Mouse (Mus musculus): Measurements from ENCODE around the gene Abhd6. TPM values are rescaled to one million over a fixed set of nuclear protein-coding genes. Genes with fewer than 3 reads are reported as not detected.
"Not testable (repeated sequence)": the region's sequence is repeated elsewhere in the genome, so short reads cannot be mapped to it uniquely, and the experiment has no call there.

The Abhd6 gene
- total RNA-seq, 2 experiments from 2014 or later = 61.4 to 61.8 TPM

- DNase-seq (ENCODE audit: low spot score in 2 of 2) = peak; percentile 93 to 94
These were observed 5.4 kb upstream of the Abhd6 start for GRCm38 (mm10) chr14:7997255-7997696.

- no peak for DNase-seq (ENCODE audit: low spot score in 2 of 2)
These were observed 3.7 kb upstream of the Abhd6 start for GRCm38 (mm10) chr14:7999030-7999429.

- DNase-seq (ENCODE audit: low spot score in 2 of 2) = no peak
These were observed 3.3 kb upstream of the Abhd6 start for GRCm38 (mm10) chr14:7999435-7999834.

- DNase-seq (ENCODE audit: low spot score in 2 of 2) = no peak
These were observed 2.5 kb upstream of the Abhd6 start for GRCm38 (mm10) chr14:8000247-8000646.

- DNase-seq (ENCODE audit: low spot score in 2 of 2) = peak in 1 of 2 experiments; percentile 49
These were observed 1.6 kb upstream of the Abhd6 start for GRCm38 (mm10) chr14:8000831-8001685.

- DNase-seq (ENCODE audit: low spot score in 2 of 2) = peak in 1 of 2 experiments; percentile 62
These were observed 480 bp downstream of the Abhd6 start for GRCm38 (mm10) chr14:8003093-8003670.

- DNase-seq (ENCODE audit: low spot score in 2 of 2) = no peak
These were observed 1.3 kb downstream of the Abhd6 start for GRCm38 (mm10) chr14:8003727-8004670.

GRCm38 (mm10) chr14:8006061-8006460 lies 3.4 kb downstream of the Abhd6 start:
- not testable (repeated sequence) for DNase-seq (ENCODE audit: low spot score in 2 of 2)

- DNase-seq (ENCODE audit: low spot score in 2 of 2) = no peak
These were observed 4.4 kb downstream of the Abhd6 start for GRCm38 (mm10) chr14:8007084-8007483.

- DNase-seq (ENCODE audit: low spot score in 2 of 2) = no peak
These were observed 4.8 kb downstream of the Abhd6 start for GRCm38 (mm10) chr14:8007486-8007885.

GRCm38 (mm10) chr14:8007923-8008322 lies 5.2 kb downstream of the Abhd6 start:
- no peak for DNase-seq (ENCODE audit: low spot score in 2 of 2)

GRCm38 (mm10) chr14:8011297-8011696 lies 8.6 kb downstream of the Abhd6 start:
- DNase-seq (ENCODE audit: low spot score in 2 of 2) = no peak

GRCm38 (mm10) chr14:8011938-8012337 lies 9.2 kb downstream of the Abhd6 start:
- no peak for DNase-seq (ENCODE audit: low spot score in 2 of 2)

GRCm38 (mm10) chr14:8015756-8016155 lies 13.1 kb downstream of the Abhd6 start:
- DNase-seq (ENCODE audit: low spot score in 2 of 2) = no peak

GRCm38 (mm10) chr14:8016276-8016675 lies 13.6 kb downstream of the Abhd6 start:
- no peak for DNase-seq (ENCODE audit: low spot score in 2 of 2)

- no peak for DNase-seq (ENCODE audit: low spot score in 2 of 2)
These were observed 14.2 kb downstream of the Abhd6 start for GRCm38 (mm10) chr14:8016951-8017350.

GRCm38 (mm10) chr14:8020011-8020410 lies 17.3 kb downstream of the Abhd6 start:
- DNase-seq (ENCODE audit: low spot score in 2 of 2) = no peak

GRCm38 (mm10) chr14:8020546-8020945 lies 17.8 kb downstream of the Abhd6 start:
- no peak for DNase-seq (ENCODE audit: low spot score in 2 of 2)

GRCm38 (mm10) chr14:8024469-8024868 lies 21.8 kb downstream of the Abhd6 start:
- no peak for DNase-seq (ENCODE audit: low spot score in 2 of 2)

GRCm38 (mm10) chr14:8024936-8025335 lies 22.2 kb downstream of the Abhd6 start:
- DNase-seq (ENCODE audit: low spot score in 2 of 2) = no peak

GRCm38 (mm10) chr14:8026769-8027531 lies 24.2 kb downstream of the Abhd6 start:
- DNase-seq (ENCODE audit: low spot score in 2 of 2) = no peak
